Mouse (Mus musculus) thymus, postnatal 10 days (tissue): Measurements from ENCODE around the gene Serpinb6a.
"Not testable (repeated sequence)": the region's sequence is repeated elsewhere in the genome, so short reads cannot be mapped to it uniquely, and the experiment has no call there.

Source experiments
- DNase-seq, 2 experiments: peaks; one replicate each; pipeline ENCODE4 v3.0.0; 2021; ENCODE audit warnings: low spot score in 2 of 2

Gene Serpinb6a

GRCm38 (mm10) chr13:33989625-33990024 lies 13.0 kb downstream of the Serpinb6a start:
- DNase-seq, result no peak

- no peak for DNase-seq
Observed at GRCm38 (mm10) chr13:33966574-33966973, 36.0 kb downstream of the Serpinb6a start.

- DNase-seq, result no peak
Observed at GRCm38 (mm10) chr13:33966025-33966412, 36.6 kb downstream of the Serpinb6a start.

- DNase-seq, result no peak
Observed at GRCm38 (mm10) chr13:33965056-33966024, 37.3 kb downstream of the Serpinb6a start.

- DNase-seq, result peak; percentile 11 to 19
Observed at GRCm38 (mm10) chr13:33964206-33965046, 38.2 kb downstream of the Serpinb6a start, which contains the start of gene Nqo2. Gene Nqo2 (plus strand): TSS chr13:33964687.

- DNase-seq, result no peak
Observed at GRCm38 (mm10) chr13:33959771-33960170, 42.8 kb downstream of the Serpinb6a start.

- peak in 1 of 2 experiments; percentile 58 for DNase-seq
Observed at GRCm38 (mm10) chr13:33956571-33957421, 45.8 kb downstream of the Serpinb6a start.

GRCm38 (mm10) chr13:33952947-33953346 lies 49.6 kb downstream of the Serpinb6a start:
- DNase-seq, result no peak

- DNase-seq, result no peak
Observed at GRCm38 (mm10) chr13:33952075-33952449, 50.5 kb downstream of the Serpinb6a start.

- no peak for DNase-seq
Observed at GRCm38 (mm10) chr13:33951308-33952074, 51.1 kb downstream of the Serpinb6a start.

GRCm38 (mm10) chr13:33942212-33942779 lies 60.3 kb downstream of the Serpinb6a start:
- DNase-seq, result peak in 1 of 2 experiments; percentile 24

- no peak for DNase-seq
Observed at GRCm38 (mm10) chr13:33941288-33941808, 61.2 kb downstream of the Serpinb6a start.

GRCm38 (mm10) chr13:33937587-33937986 lies 65.0 kb downstream of the Serpinb6a start:
- not testable (repeated sequence) for DNase-seq

- DNase-seq, result no peak
Observed at GRCm38 (mm10) chr13:33937151-33937550, 65.4 kb downstream of the Serpinb6a start.

- DNase-seq, result peak in 1 of 2 experiments; percentile 13
Observed at GRCm38 (mm10) chr13:33935465-33936181, 67.0 kb downstream of the Serpinb6a start.

GRCm38 (mm10) chr13:33934743-33935142 lies 67.9 kb downstream of the Serpinb6a start:
- no peak for DNase-seq

- no peak for DNase-seq
Observed at GRCm38 (mm10) chr13:33930912-33931311, 71.7 kb downstream of the Serpinb6a start.

- no peak for DNase-seq
Observed at GRCm38 (mm10) chr13:33930281-33930680, 72.3 kb downstream of the Serpinb6a start.

- DNase-seq, result no peak
Observed at GRCm38 (mm10) chr13:33921699-33922098, 80.9 kb downstream of the Serpinb6a start.
